Mouse (Mus musculus): ENCODE measurements at regions not wholly inside any gene's neighbourhood (a gene's known extent, or its start where the extent isn't known, plus 50 kb on each side); places are given as distances from the start of the nearest gene placed in this dataset.

GRCm38 (mm10) chr3:50613011-50613410 is 169.6 kb upstream of the Slc7a11 start:
- TF ChIP-seq CTCF (IDR thresholded peaks at IDR 0.05; ENCODE audit: extremely low read depth, insufficient read depth, low read length) (no peak), POLR2A (IDR thresholded peaks at IDR 0.05; ENCODE audit: extremely low read depth, insufficient read depth, low read length) (no peak)

All from cortical plate, adult 2 months (tissue).